Mouse (Mus musculus) cerebellum, postnatal 10 days (tissue): ENCODE measurements around the gene Gm7138.

Source experiments
- DNase-seq, 2 experiments: peaks; one replicate each; pipeline ENCODE4 v3.0.0; 2021; ENCODE audit warnings: mixed read lengths in 2 of 2

The Gm7138 gene

GRCm38 (mm10) chr10:77741924-77742688 lies 34.6 kb downstream of the Gm7138 start, which contains the start of gene Gm18596:
TSS of gene Gm18596 (minus strand) at chr10:77742638.
- DNase-seq: peak; percentile 76 to 78

GRCm38 (mm10) chr10:77738929-77739328 lies 37.8 kb downstream of the Gm7138 start:
- DNase-seq: no peak

- DNase-seq: no peak
These were observed 40.8 kb downstream of the Gm7138 start for GRCm38 (mm10) chr10:77735928-77736327.

GRCm38 (mm10) chr10:77729241-77729640 lies 47.5 kb downstream of the Gm7138 start:
- peak; percentile 20 to 21 for DNase-seq

- peak; percentile 19 to 21 for DNase-seq
These were observed 48.5 kb downstream of the Gm7138 start for GRCm38 (mm10) chr10:77728280-77728679.
